In the genomic region with DNA sequence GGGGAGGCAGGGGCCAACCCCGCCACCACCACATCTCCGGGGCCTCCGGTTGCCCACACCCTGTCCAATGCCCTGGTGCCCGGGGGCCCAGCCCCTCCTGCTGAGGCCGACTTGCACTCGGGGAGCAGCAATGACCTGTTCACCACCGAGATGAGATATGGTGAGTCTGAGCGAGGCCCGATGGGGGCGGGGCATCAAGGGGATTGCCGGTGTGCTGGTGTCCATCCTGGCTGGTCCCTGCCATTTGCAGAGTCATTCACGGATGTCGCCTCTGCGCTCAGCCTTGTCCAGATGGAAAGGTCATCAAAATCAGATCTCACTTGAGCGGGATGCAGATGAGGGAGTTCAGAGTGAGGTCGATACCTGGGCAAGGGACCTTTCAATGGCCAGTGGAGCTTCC, we compare ENCODE assay signal across 28 mouse cellular contexts. TPM values are rescaled to one million over a fixed set of nuclear protein-coding genes. Genes with fewer than 3 reads are reported as not detected.
"Had no signal": no experiment of that assay in that cellular context is flagged by ENCODE, and none has a peak within 500 bp of the region (broad histone marks: within the 10 kb centered on the region; RNA-seq: fewer than 3 reads in every experiment).

No protein-coding gene starts in this region.

- DNase-seq: gastrocnemius, postnatal 14 days; gastrocnemius, postnatal 36 days; heart, adult 11 months; heart, adult 2 months; heart, postnatal 14 days; heart, postnatal 36 days; kidney, adult 11 months; kidney, adult 2 months; kidney, adult 9 months; kidney, postnatal 14 days; kidney, postnatal 36 days; layer of hippocampus, adult 9-11 months; layer of hippocampus, postnatal 36 days; lung, adult 18-20 months had no signal

- H3K4me3 ChIP-seq: heart, adult 2 months; heart, embryonic 13.5 days; heart, embryonic 15.5 days; kidney, embryonic 15.5 days; limb, embryonic 13.5 days; limb, embryonic 15.5 days; liver, embryonic 12.5 days had no signal

- H3K4me2 ChIP-seq: heart, embryonic 11.5 days; heart, embryonic 13.5 days; heart, embryonic 15.5 days; hindbrain, embryonic 14.5 days; kidney, embryonic 15.5 days; limb, embryonic 13.5 days; limb, embryonic 15.5 days; liver, embryonic 12.5 days had no signal

- ATAC-seq: hindbrain, embryonic 16.5 days; intestine, embryonic 16.5 days; liver, embryonic 12.5 days had no signal

- H3K27ac ChIP-seq: heart, adult 2 months; heart, embryonic 13.5 days; heart, embryonic 15.5 days; hindbrain, embryonic 14.5 days; kidney, embryonic 15.5 days; kidney, postnatal 0 days; limb, embryonic 13.5 days; limb, embryonic 15.5 days; liver, embryonic 12.5 days; liver, embryonic 14.5 days had no signal

- H3K9me3 ChIP-seq: heart, embryonic 13.5 days; heart, embryonic 15.5 days; kidney, embryonic 15.5 days; limb, embryonic 13.5 days; limb, embryonic 15.5 days; liver, embryonic 12.5 days had no signal

- H3K9ac ChIP-seq: heart, embryonic 13.5 days; heart, embryonic 15.5 days; hindbrain, embryonic 14.5 days; kidney, embryonic 15.5 days; limb, embryonic 13.5 days; limb, embryonic 15.5 days; liver, embryonic 12.5 days; liver, embryonic 14.5 days had no signal

- H3K36me3 ChIP-seq: heart, embryonic 13.5 days; heart, embryonic 15.5 days; kidney, embryonic 15.5 days; liver, embryonic 12.5 days had no signal

RNA-seq across cellular contexts. Expression of a gene that starts 8.1 kb away (rescaled TPM):
- total RNA-seq: liver, adult 2 months had no signal
- polyA plus RNA-seq: liver, embryonic 16.5 days had no signal
